Mouse (Mus musculus): Measurements from ENCODE around the gene Pygm.

- TF ChIP-seq POLR2A (IDR thresholded peaks at IDR 0.05; ENCODE audit: borderline replicate concordance, extremely low read depth, insufficient read depth, insufficient read length, poor library complexity, severe bottlenecking), result no peak
- no peak for TF ChIP-seq CTCF (IDR thresholded peaks at IDR 0.05; ENCODE audit: borderline replicate concordance, extremely low read depth, insufficient read depth, insufficient read length)
These were observed 12.0 kb downstream of the Pygm start for GRCm38 (mm10) chr19:6396237-6396636.

Data from brain, embryonic 14.5 days (tissue).